Mouse (Mus musculus): Measurements from ENCODE around the gene Dab2ip.

Dab2ip gene

GRCm38 (mm10) chr2:35558826-35559550, 922 bp downstream of the Dab2ip start:
- DNase-seq (ENCODE audit: low read depth, low spot score): no peak

GRCm38 (mm10) chr2:35559551-35559835, 1.4 kb downstream of the Dab2ip start:
- no peak for DNase-seq (ENCODE audit: low read depth, low spot score)

GRCm38 (mm10) chr2:35563722-35564121, 5.7 kb downstream of the Dab2ip start:
- no peak for DNase-seq (ENCODE audit: low read depth, low spot score)

GRCm38 (mm10) chr2:35565051-35565836, 7.2 kb downstream of the Dab2ip start:
- no peak for DNase-seq (ENCODE audit: low read depth, low spot score)

- DNase-seq (ENCODE audit: low read depth, low spot score): no peak
Observed at GRCm38 (mm10) chr2:35566957-35567693, 9.1 kb downstream of the Dab2ip start.

GRCm38 (mm10) chr2:35567694-35568149, 9.7 kb downstream of the Dab2ip start:
- DNase-seq (ENCODE audit: low read depth, low spot score): no peak

- no peak for DNase-seq (ENCODE audit: low read depth, low spot score)
Observed at GRCm38 (mm10) chr2:35570743-35571142, 12.7 kb downstream of the Dab2ip start.

GRCm38 (mm10) chr2:35574643-35575042, 16.6 kb downstream of the Dab2ip start:
- DNase-seq (ENCODE audit: low read depth, low spot score): no peak

- no peak for DNase-seq (ENCODE audit: low read depth, low spot score)
Observed at GRCm38 (mm10) chr2:35576675-35577074, 18.6 kb downstream of the Dab2ip start.

GRCm38 (mm10) chr2:35580111-35580510, 22.0 kb downstream of the Dab2ip start:
- DNase-seq (ENCODE audit: low read depth, low spot score): no peak

- no peak for DNase-seq (ENCODE audit: low read depth, low spot score)
Observed at GRCm38 (mm10) chr2:35581501-35582340, 23.7 kb downstream of the Dab2ip start.

GRCm38 (mm10) chr2:35582341-35582941, 24.4 kb downstream of the Dab2ip start:
- no peak for DNase-seq (ENCODE audit: low read depth, low spot score)

- no peak for DNase-seq (ENCODE audit: low read depth, low spot score)
Observed at GRCm38 (mm10) chr2:35583406-35583805, 25.3 kb downstream of the Dab2ip start.

- DNase-seq (ENCODE audit: low read depth, low spot score): no peak
Observed at GRCm38 (mm10) chr2:35584011-35584410, 25.9 kb downstream of the Dab2ip start.

GRCm38 (mm10) chr2:35588368-35588767, 30.3 kb downstream of the Dab2ip start:
- no peak for DNase-seq (ENCODE audit: low read depth, low spot score)

- no peak for DNase-seq (ENCODE audit: low read depth, low spot score)
Observed at GRCm38 (mm10) chr2:35589385-35589784, 31.3 kb downstream of the Dab2ip start.

- DNase-seq (ENCODE audit: low read depth, low spot score): no peak
Observed at GRCm38 (mm10) chr2:35589800-35590199, 31.7 kb downstream of the Dab2ip start.

- no peak for DNase-seq (ENCODE audit: low read depth, low spot score)
Observed at GRCm38 (mm10) chr2:35591961-35592724, 34.1 kb downstream of the Dab2ip start.

GRCm38 (mm10) chr2:35592725-35593392, 34.8 kb downstream of the Dab2ip start:
- DNase-seq (ENCODE audit: low read depth, low spot score): no peak

- no peak for DNase-seq (ENCODE audit: low read depth, low spot score)
Observed at GRCm38 (mm10) chr2:35593889-35594288, 35.8 kb downstream of the Dab2ip start.

All from telencephalon, adult 2 months (tissue).